Mouse (Mus musculus): ENCODE data around the gene Tnfsf9.
A peak's percentile ranks its signal among the peaks of the same experiment; 100 is the strongest.

Tnfsf9 gene

GRCm38 (mm10) chr17:57105181-57106034 lies at the start of gene Tnfsf9:
Tnfsf9 (plus strand) TSS chr17:57105325.
- DNase-seq: peak; percentile 67 to 75

- no peak for DNase-seq
Measured at GRCm38 (mm10) chr17:57056246-57056645, 48.9 kb upstream of the Tnfsf9 start.

- peak; percentile 71 to 75 for DNase-seq
Measured at GRCm38 (mm10) chr17:57058891-57059485, 46.1 kb upstream of the Tnfsf9 start, which contains the start of gene Crb3. Crb3 (plus strand) TSS chr17:57059105.

GRCm38 (mm10) chr17:57059486-57059977 lies 45.6 kb upstream of the Tnfsf9 start, which contains the start of gene Slc25a23:
Slc25a23 (minus strand) TSS chr17:57059863.
- DNase-seq: peak; percentile 91 to 93

GRCm38 (mm10) chr17:57060231-57060801 lies 44.8 kb upstream of the Tnfsf9 start:
- DNase-seq: peak; percentile 97

- DNase-seq: no peak
Measured at GRCm38 (mm10) chr17:57061069-57061468, 44.1 kb upstream of the Tnfsf9 start.

- DNase-seq: peak; percentile 63 to 67
Measured at GRCm38 (mm10) chr17:57062011-57062521, 43.1 kb upstream of the Tnfsf9 start.

- no peak for DNase-seq
Measured at GRCm38 (mm10) chr17:57062548-57062947, 42.6 kb upstream of the Tnfsf9 start.

- no peak for DNase-seq
Measured at GRCm38 (mm10) chr17:57063031-57063430, 42.1 kb upstream of the Tnfsf9 start.

- no peak for DNase-seq
Measured at GRCm38 (mm10) chr17:57066908-57067307, 38.2 kb upstream of the Tnfsf9 start.

GRCm38 (mm10) chr17:57070272-57070671 lies 34.9 kb upstream of the Tnfsf9 start:
- no peak for DNase-seq

- no peak for DNase-seq
Measured at GRCm38 (mm10) chr17:57070699-57071098, 34.4 kb upstream of the Tnfsf9 start.

- DNase-seq: no peak
Measured at GRCm38 (mm10) chr17:57076916-57077315, 28.2 kb upstream of the Tnfsf9 start.

- no peak for DNase-seq
Measured at GRCm38 (mm10) chr17:57078336-57078735, 26.8 kb upstream of the Tnfsf9 start, which contains the start of gene Dennd1c. Dennd1c (minus strand) TSS chr17:57078514.

- no peak for DNase-seq
Measured at GRCm38 (mm10) chr17:57079919-57080318, 25.2 kb upstream of the Tnfsf9 start.

GRCm38 (mm10) chr17:57081234-57081842 lies 23.8 kb upstream of the Tnfsf9 start:
- DNase-seq: no peak

GRCm38 (mm10) chr17:57082481-57082880 lies 22.6 kb upstream of the Tnfsf9 start:
- peak; percentile 72 to 73 for DNase-seq

- peak; percentile 96 to 97 for DNase-seq
Measured at GRCm38 (mm10) chr17:57085970-57086757, 19.0 kb upstream of the Tnfsf9 start.

GRCm38 (mm10) chr17:57087049-57087832 lies 17.9 kb upstream of the Tnfsf9 start, which contains the start of gene Tubb4a:
Tubb4a (minus strand) TSS chr17:57087782.
- DNase-seq: peak; percentile 92 to 94

- no peak for DNase-seq
Measured at GRCm38 (mm10) chr17:57094222-57094621, 10.9 kb upstream of the Tnfsf9 start.
